Mouse (Mus musculus): ENCODE results near the gene Ctsr. TPM values are rescaled to one million over a fixed set of nuclear protein-coding genes. Genes with fewer than 3 reads are reported as not detected.

Gene Ctsr
- polyA plus RNA-seq (2012; rRNA removed): not detected in 2 replicates

GRCm38 (mm10) chr13:61164156-61164555 is at the start of gene Ctsr:
Ctsr (minus strand) TSS chr13:61164256.

DNA sequence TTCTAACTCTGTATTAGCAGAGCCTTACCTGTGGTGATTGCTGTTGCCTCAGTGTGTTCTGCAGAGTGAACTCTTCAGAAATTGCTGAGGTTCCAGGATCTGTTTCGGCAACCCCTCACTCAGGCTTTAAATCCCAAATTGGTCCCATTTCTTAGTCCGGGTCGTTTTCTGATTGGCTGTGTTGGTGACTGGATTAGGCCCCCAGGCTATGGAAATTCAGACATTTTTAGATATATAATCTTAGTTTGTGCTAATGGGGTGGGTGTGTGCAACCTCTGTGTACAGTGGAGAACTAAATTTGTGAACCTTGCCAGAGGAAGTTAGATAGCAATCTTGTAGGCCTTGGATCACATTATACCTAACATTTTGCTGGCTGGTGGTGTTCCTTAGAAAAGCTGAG is 39.3 kb upstream of the Ctsr start, which contains the start of gene Cts6:
TSS of gene Cts6 (minus strand) at position 101 of the 400 bp plus-strand sequence.

Other genes starting within 250 kb of the Ctsr start
- not detected in 2 replicates for gene Gm49393, start 228.7 kb downstream of the Ctsr start, polyA plus RNA-seq (2012; rRNA removed)
- 3.4 and 8.8 TPM in 2 replicates for gene Gm49391, start 227.7 kb downstream of the Ctsr start, polyA plus RNA-seq (2012; rRNA removed)
- gene Ctla2a, start 227.6 kb downstream of the Ctsr start, polyA plus RNA-seq (2012; rRNA removed): 20.9 and 46.0 TPM in 2 replicates
- gene Tpbpa, start 222.3 kb downstream of the Ctsr start, polyA plus RNA-seq (2012; rRNA removed): not detected in 2 replicates
- not detected in 2 replicates for gene Ctsj, start 158.3 kb downstream of the Ctsr start, polyA plus RNA-seq (2012; rRNA removed)
- not detected in 2 replicates for gene Ctsq, start 123.6 kb downstream of the Ctsr start, polyA plus RNA-seq (2012; rRNA removed)
- gene Cts6, start 39.2 kb upstream of the Ctsr start, polyA plus RNA-seq (2012; rRNA removed): not detected in 2 replicates
- not detected in 2 replicates for gene Cts8, start 91.1 kb upstream of the Ctsr start, polyA plus RNA-seq (2012; rRNA removed)
- gene Gm49398, start 124.6 kb upstream of the Ctsr start, polyA plus RNA-seq (2012; rRNA removed): not detected in 2 replicates
- not detected in 2 replicates for gene Cts7, start 193.9 kb upstream of the Ctsr start, polyA plus RNA-seq (2012; rRNA removed)

Measured in central nervous system, embryonic 18 days (tissue).